Mouse (Mus musculus): ENCODE data around the gene Rdh9.

DNA sequence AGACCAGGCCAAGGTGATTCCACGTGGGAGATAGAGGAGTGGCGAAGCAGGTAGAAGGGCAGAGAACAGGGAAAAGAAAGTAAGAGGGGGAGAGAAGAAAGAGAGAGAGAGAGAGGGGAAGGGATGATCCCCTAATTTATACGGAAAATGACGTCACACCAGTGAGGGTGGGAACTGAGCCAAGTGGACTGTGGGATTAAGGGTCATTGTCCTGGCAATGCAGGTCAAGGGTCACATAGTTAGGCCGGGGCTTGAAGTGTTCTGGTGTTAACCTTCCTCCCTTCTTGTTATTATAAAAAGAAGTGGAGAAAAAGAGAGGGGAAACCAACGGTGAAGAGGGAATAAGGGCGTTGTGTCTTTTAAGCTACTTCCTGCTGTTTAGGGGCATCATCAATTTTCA lies 28.2 kb downstream of the Rdh9 start:
- no peak for TF ChIP-seq POLR2A (IDR thresholded peaks at IDR 0.05; ENCODE audit: low read depth, low read length)
- TF ChIP-seq CTCF (IDR thresholded peaks at IDR 0.05; ENCODE audit: extremely low read depth, insufficient read length, insufficient replicate concordance, low read depth, low read length), result no peak
